Mouse (Mus musculus) neural tube, embryonic 12.5 days (tissue): ENCODE data around the gene Syngr2. TPM values are rescaled to one million over a fixed set of nuclear protein-coding genes. Genes with fewer than 3 reads are reported as not detected.
A peak's percentile ranks its signal among the peaks of the same experiment; 100 is the strongest.
"Not testable (repeated sequence)": the region's sequence is repeated elsewhere in the genome, so short reads cannot be mapped to it uniquely, and the experiment has no call there.

Experiments
- ATAC-seq: fragments of 200-750 bp; cut with Nextera tagmentation; 2 replicates; pipeline ENCODE4 v1.8.0; 2017; ENCODE audit warnings: low read depth, mild to moderate bottlenecking, moderate TSS enrichment, moderate library complexity; ENCODE audit not compliant: low FRiP score
- H3K27ac ChIP-seq: fragments of 300-500 bp; sonication (generic); 2 replicates; pipeline ENCODE4 v1.5.1; 2016
- H3K27me3 ChIP-seq: fragments of 300-500 bp; sonication (generic); replicated peaks from 2 replicates; pipeline ENCODE4 v1.6.1; 2016; ENCODE audit warnings: mild to moderate bottlenecking
- H3K36me3 ChIP-seq: fragments of 300-500 bp; sonication (generic); 2 replicates; pipeline ENCODE4 v1.6.1; 2016; ENCODE audit warnings: mild to moderate bottlenecking
- H3K4me1 ChIP-seq: fragments of 300-500 bp; sonication (generic); 2 replicates; pipeline ENCODE4 v1.6.1; 2016
- H3K4me2 ChIP-seq: fragments of 300-500 bp; sonication (generic); replicated peaks from 2 replicates; pipeline ENCODE4 v1.6.1; 2016; ENCODE audit warnings: mild to moderate bottlenecking
- H3K4me3 ChIP-seq: fragments of 300-500 bp; sonication (generic); 2 replicates; pipeline ENCODE4 v1.5.1; 2016
- H3K9ac ChIP-seq: fragments of 300-500 bp; sonication (generic); 2 replicates; pipeline ENCODE4 v1.6.1; 2016; ENCODE audit warnings: mild to moderate bottlenecking
- H3K9me3 ChIP-seq: fragments of 300-500 bp; sonication (generic); 2 replicates; pipeline ENCODE4 v1.6.1; 2016; ENCODE audit warnings: mild to moderate bottlenecking
- WGBS: fragments of 180-500 bp; shearing (Covaris S2); methylation state at CpG from one replicate; pipeline ENCODE4 v1.1.7; 2016; 5-methylcytosine and 5-hydroxymethylcytosine counted together
- polyA plus RNA-seq: library from polyadenylated mRNA; unstranded; fragments of >200 nt; fragmentation: Nextera tagmentation; extraction: Ambion mirVana; gene quantifications from 2 replicates; pipeline ENCODE4 v1.2.1, GENCODE M21; 2016

Gene Syngr2
- polyA plus RNA-seq, 1 experiment from 2014 or later = 19.4 TPM

DNA sequence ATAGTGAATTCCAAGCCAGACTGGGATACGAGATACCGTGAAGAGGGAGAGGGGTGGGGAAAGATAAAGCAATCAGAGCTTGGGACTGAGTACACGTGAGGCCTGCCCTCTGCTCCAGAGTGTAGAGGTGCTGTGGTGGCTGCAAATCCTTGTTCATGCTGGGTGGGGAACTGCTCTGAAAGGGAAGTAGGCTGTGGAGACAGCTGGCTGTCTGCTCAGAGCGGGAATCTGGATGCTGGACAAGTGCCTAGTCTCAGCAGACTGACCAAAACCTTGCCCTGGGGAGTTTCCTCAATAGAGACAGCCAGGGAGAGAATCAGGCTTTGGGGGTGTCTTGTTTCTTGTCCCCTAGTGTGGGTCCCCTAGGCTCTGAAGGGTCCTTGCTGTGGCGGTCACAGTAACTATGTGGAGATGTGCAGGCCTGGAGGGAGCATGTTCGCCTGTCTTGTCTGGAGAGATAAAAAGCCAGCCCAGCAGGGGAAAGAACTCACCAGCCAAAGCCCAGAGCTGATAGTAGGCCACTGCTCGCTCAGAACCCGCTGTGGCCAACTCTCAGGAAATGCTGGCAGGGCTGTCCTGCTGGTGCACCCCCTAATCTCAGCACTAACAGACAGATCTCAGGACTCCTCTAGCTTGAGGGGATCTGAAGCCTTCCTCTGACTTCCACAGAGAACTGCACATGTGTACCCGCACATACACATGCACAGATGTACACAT, 19.6 kb downstream of the Syngr2 start:
- no peaks in the 10 kb centered on the region for H3K27me3 ChIP-seq

DNA sequence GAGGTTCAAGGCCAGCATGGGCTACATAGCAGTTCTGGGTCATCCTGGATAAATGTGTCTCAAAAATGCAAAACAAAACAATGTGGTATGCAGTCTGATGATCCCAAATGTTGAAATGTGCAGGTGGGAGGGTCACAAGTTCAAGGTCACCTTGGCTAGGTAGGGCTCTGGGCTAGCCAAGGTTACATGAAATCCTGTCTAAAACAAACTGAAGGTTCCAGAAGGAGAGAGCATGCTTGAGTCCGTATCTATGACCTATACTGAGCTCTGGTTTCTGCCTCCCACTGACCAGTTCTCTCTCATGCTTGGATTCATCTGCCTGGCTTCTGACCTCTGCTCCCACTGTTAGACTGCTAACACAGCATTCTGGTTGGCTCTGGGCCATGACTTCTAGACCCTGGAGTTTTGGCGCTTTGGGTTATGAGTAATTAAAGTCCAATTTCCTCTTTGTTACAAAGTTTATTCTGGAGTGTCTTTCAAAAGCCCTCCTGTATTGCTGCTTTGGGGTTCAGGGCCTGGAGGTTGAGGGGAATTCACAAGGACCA, 20.3 kb downstream of the Syngr2 start:
- whole genome bisulfite sequencing = 81% methylated on average over 2 of the region's 2 CpGs
- Histone ChIP-seq H3K27ac (no peak overlapping the region), H3K36me3 (no peaks in the 10 kb centered on the region), H3K9me3 (no peaks in the 10 kb centered on the region), H3K4me2 (no peak overlapping the region), H3K27me3 (no peaks in the 10 kb centered on the region), H3K9ac (no peak overlapping the region), H3K4me3 (no peak overlapping the region), H3K4me1 (peaks cover 36% of the 10 kb centered on the region)
- ATAC-seq = no peak

More for the DNA sequence above, 19.6 kb downstream of the Syngr2 start:
- H3K4me1 ChIP-seq = peaks cover 41% of the 10 kb centered on the region
- H3K9ac ChIP-seq = no peak overlapping the region
- no peak overlapping the region for H3K4me3 ChIP-seq
- no peak overlapping the region for H3K27ac ChIP-seq
- no peaks in the 10 kb centered on the region for H3K9me3 ChIP-seq
- H3K36me3 ChIP-seq = no peaks in the 10 kb centered on the region
- no peak for ATAC-seq
- WGBS = 67% methylated on average over 9 of the region's 9 CpGs
- H3K4me2 ChIP-seq = no peak overlapping the region

DNA sequence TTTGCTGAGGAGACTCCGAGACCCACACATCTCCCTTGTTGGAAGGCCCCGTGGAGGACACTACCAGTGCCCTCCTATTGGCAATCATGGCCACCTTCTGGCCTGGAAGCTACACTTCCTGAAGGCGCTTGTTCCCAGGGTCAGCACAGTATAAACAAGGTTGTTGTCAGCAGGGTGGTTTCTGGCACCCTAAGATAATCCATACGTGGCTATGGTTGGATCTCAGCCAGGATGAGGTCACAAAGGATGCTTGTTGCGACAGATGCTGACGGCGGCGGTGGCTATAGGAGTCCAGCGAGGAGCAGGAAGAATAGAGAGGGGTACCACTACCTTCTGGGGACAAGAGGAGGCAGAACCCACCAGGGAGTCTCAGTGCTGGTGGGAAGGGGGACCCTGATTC, 20.9 kb downstream of the Syngr2 start:
- no peak overlapping the region for H3K27ac ChIP-seq
- H3K4me2 ChIP-seq = no peak overlapping the region
- no peak for ATAC-seq
- H3K36me3 ChIP-seq = no peaks in the 10 kb centered on the region
- no peak overlapping the region for H3K4me3 ChIP-seq
- no peaks in the 10 kb centered on the region for H3K27me3 ChIP-seq
- no peaks in the 10 kb centered on the region for H3K9me3 ChIP-seq
- no peak overlapping the region for H3K9ac ChIP-seq
- H3K4me1 ChIP-seq = peaks cover 32% of the 10 kb centered on the region
- WGBS = 87% methylated on average over 9 of the region's 9 CpGs

DNA sequence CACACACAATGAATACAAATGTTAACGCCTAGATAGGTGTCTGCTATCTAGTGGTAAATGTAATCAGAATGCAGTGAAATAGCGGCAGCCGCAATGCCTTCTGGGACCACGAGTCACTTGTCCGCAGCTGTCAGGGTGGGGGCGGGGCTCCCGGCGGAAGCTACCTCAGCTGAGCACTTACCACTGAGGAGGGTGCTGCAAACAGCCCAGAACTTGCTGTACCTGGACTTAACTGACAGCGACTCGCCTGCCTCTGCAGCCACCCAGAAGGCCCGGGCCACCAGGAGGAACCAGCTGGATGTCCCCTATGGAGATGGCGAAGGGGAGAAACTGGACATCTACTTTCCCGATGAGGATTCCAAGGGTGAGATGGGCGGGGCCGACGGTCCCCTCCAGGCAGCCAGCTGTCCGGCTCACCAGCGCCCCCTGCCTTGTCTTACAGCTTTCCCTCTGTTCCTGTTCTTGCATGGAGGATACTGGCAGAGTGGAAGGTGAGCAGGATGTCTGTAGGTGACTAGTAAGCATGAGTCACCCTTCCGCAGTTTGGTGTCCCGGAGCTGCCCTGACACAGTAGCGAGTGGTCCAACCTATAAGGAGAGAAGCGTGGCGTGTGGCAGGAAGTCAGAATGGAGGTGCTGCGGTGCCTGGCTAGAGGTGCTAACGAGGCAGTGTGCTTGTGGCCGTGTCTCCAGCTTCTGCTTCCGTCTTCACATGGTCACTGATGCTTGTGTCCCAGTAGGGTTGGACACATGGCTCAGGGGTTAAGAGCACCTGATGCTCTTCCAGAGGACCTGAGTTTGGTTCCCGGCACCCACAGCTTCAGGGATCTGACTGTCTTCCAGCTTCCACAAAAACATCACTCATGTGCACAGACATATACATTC, 22.9 kb downstream of the Syngr2 start:
- ATAC-seq = peak; percentile 64
- 19% methylated on average over 28 of the region's 28 CpGs for WGBS
- Histone ChIP-seq H3K9me3 (no peaks in the 10 kb centered on the region), H3K4me1 (peaks cover 15% of the 10 kb centered on the region; the same call in 1 of the 2 replicates), H3K9ac (0 out of 2 replicates have a peak overlapping the region, but pooled peaks have one; percentile 26), H3K27me3 (no peaks in the 10 kb centered on the region), H3K36me3 (no peaks in the 10 kb centered on the region), H3K4me3 (peak overlapping the region; percentile 36), H3K4me2 (peak overlapping the region; percentile 61), H3K27ac (no peak overlapping the region; the same call in 1 of the 2 replicates)

DNA sequence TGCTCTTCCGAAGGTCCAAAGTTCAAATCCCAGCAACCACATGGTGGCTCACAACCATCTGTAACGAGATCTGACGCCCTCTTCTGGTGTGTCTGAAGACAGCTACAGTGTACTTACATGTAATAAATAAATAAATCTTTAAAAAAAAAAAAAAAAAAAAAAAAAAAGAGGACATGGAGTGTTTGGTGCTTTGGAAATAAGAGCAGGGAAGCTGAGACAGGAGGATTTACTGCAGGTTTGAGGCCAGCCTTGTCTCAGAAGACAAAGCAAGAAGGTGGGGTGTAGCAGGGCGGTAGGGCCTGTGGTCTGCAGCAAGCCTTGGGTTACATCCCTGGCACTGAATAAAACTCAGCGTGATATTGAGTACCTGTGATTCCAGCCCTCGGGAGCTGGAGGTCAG, 24.0 kb downstream of the Syngr2 start:
- not testable (repeated sequence) for H3K4me1 ChIP-seq, ATAC-seq, H3K27me3 ChIP-seq, H3K9ac ChIP-seq, H3K36me3 ChIP-seq, H3K9me3 ChIP-seq, H3K4me3 ChIP-seq, H3K4me2 ChIP-seq, H3K27ac ChIP-seq
- 81% methylated on average over 6 of the region's 6 CpGs for WGBS

DNA sequence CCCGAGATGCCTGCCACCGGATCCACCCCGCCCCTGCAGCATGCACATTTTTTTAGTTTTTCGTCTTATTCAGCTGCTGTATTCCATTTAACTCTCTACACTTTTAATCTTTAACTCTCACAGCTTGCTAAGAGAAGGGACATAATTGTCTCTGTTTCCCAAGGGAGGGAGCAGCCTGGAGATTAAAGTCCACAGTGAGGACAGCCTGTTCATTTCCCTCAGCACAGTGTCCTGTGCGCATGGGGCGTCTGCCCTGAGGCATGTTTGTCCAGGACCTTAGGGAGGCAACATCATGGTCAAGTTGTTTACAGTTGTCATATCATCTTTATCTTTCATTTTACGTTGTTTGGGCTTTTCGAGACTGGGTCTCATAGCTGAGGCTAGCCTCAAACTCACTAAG, 24.6 kb downstream of the Syngr2 start:
- Histone ChIP-seq H3K9me3 (no peaks in the 10 kb centered on the region), H3K4me3 (no peak overlapping the region), H3K36me3 (no peaks in the 10 kb centered on the region), H3K4me1 (0 out of 2 replicates have a peak, but pooled peaks cover 7% of the 10 kb centered on the region), H3K9ac (no peak overlapping the region), H3K4me2 (no peak overlapping the region), H3K27me3 (no peaks in the 10 kb centered on the region), H3K27ac (no peak overlapping the region)
- ATAC-seq = no peak
- 95% methylated on average over 8 of the region's 8 CpGs for WGBS

DNA sequence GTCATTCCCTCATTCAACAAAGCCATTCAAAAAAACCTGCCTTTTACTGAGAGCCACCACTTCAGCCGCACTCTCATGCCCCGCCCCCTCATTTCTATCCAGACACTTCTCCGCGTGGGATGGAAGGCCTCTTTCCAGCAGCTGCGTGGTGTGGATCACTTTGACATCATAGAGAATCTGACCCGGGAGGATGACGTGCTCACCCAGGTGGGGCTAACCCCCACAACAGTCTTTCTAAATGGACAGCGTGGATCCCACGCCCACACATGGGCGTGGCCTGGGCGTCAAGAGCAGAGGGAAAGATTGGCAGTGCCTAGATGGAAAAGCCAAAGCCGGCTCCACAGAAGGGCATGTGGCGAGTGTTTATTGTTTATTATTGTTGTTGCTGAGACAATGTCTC, 26.8 kb downstream of the Syngr2 start:
- H3K27ac ChIP-seq = no peak overlapping the region
- H3K4me3 ChIP-seq = no peak overlapping the region
- H3K36me3 ChIP-seq = no peaks in the 10 kb centered on the region
- peak overlapping the region; percentile 36 for H3K4me2 ChIP-seq
- no peaks in the 10 kb centered on the region for H3K9me3 ChIP-seq
- 26% methylated on average over 13 of the region's 13 CpGs for WGBS
- 0 out of 2 replicates have a peak, but pooled peaks cover 7% of the 10 kb centered on the region for H3K4me1 ChIP-seq
- ATAC-seq = no peak
- no peak overlapping the region for H3K9ac ChIP-seq
- H3K27me3 ChIP-seq = no peaks in the 10 kb centered on the region

DNA sequence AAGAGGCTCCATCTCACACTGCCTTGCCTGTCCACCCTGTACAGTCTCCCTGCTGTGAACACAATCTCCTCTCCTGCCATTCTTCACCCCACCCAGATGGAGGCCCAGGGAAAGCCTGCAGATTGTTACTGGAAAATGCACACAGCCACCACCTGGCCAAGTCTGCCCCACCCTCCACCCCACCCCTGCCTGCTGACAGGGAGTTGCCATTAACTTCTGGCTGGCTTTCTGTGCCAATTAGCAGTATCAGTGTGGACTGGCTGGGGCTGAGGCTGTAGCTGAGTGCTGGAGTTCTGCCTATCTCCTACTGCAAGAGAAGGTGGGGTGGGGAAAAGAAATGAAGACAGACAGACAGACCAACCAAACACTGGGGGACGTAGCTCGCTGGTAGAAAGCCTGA, 29.1 kb downstream of the Syngr2 start:
- Histone ChIP-seq H3K4me2 (no peak overlapping the region), H3K27me3 (no peaks in the 10 kb centered on the region), H3K9ac (no peak overlapping the region), H3K4me3 (no peak overlapping the region), H3K4me1 (no peaks in the 10 kb centered on the region), H3K9me3 (no peaks in the 10 kb centered on the region), H3K36me3 (no peaks in the 10 kb centered on the region), H3K27ac (no peak overlapping the region)
- ATAC-seq = no peak
- WGBS = 78% methylated on average over 2 of the region's 2 CpGs

DNA sequence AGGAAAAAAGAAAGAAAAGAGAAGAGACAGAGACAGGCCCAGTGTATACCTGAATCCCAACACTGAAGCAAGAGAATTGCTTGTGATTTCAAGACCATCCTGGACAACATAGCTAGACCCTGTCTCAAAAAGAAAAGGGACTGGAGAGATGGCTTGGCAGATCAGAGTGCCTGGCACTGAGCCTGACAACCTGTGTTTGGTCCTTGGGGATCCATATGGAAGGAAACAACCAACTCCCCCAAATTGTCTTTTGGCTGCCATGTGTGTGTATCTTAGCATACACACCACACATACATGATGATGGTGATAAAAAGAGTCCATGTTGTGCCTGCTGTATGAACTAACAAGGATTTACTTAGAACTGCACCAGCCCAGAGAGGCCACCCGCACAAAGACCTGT, 29.6 kb downstream of the Syngr2 start:
- ATAC-seq = no peak
- Histone ChIP-seq H3K4me1 (no peaks in the 10 kb centered on the region), H3K9ac (no peak overlapping the region), H3K9me3 (no peaks in the 10 kb centered on the region), H3K27ac (no peak overlapping the region), H3K36me3 (no peaks in the 10 kb centered on the region), H3K27me3 (no peaks in the 10 kb centered on the region), H3K4me3 (no peak overlapping the region), H3K4me2 (no peak overlapping the region)
- 93% methylated on average over 1 of the region's 1 CpGs for whole genome bisulfite sequencing

DNA sequence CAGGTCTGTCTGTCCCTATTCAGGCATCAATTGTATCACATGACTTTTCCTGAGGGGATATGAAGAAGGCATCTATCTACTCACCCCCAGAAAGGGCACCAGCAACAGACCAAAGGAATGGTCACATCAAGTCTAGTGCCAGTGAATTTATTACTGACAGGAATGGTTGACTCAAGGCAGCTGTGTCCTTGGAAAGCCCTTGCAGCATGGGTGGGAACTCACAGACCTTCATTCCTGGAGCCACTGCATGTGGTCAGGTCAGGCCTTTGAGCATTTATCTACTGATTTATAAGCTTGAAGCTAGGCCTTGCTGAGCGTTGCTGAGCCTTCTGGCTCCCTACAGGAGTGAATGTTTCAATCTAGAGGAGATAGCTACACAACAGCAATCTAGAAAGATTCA, 31.4 kb downstream of the Syngr2 start:
- Histone ChIP-seq H3K9me3 (no peaks in the 10 kb centered on the region), H3K27ac (no peak overlapping the region), H3K9ac (no peak overlapping the region), H3K4me3 (no peak overlapping the region), H3K36me3 (no peaks in the 10 kb centered on the region), H3K4me1 (no peaks in the 10 kb centered on the region), H3K4me2 (no peak overlapping the region), H3K27me3 (no peaks in the 10 kb centered on the region)
- 44% methylated on average over 1 of the region's 1 CpGs for WGBS
- no peak for ATAC-seq

DNA sequence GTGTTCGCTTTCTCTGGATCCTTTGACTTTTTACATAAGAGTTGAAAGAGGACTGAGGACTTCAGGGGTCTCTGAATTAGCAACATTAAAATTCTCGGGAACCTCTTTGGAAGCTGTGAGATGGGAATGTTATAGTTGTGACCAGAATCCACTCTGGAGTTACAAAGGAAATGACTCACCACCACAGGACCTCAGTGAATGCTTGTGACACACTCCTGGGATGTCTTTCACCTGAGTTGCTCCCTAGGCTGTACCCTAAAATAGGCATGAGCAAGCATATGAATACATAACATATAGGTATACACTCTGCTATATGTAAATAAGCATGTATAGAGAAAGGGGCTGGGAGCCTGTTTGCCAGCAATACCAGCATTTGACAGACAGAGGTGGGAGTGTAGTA, 34.0 kb downstream of the Syngr2 start:
- no peak overlapping the region for H3K4me3 ChIP-seq
- H3K9ac ChIP-seq = no peak overlapping the region
- no peaks in the 10 kb centered on the region for H3K9me3 ChIP-seq
- 87% methylated on average over 2 of the region's 2 CpGs for WGBS
- no peaks in the 10 kb centered on the region for H3K36me3 ChIP-seq
- no peak overlapping the region for H3K27ac ChIP-seq
- H3K27me3 ChIP-seq = no peaks in the 10 kb centered on the region
- peaks cover 10% of the 10 kb centered on the region for H3K4me1 ChIP-seq
- no peak for ATAC-seq
- H3K4me2 ChIP-seq = no peak overlapping the region

DNA sequence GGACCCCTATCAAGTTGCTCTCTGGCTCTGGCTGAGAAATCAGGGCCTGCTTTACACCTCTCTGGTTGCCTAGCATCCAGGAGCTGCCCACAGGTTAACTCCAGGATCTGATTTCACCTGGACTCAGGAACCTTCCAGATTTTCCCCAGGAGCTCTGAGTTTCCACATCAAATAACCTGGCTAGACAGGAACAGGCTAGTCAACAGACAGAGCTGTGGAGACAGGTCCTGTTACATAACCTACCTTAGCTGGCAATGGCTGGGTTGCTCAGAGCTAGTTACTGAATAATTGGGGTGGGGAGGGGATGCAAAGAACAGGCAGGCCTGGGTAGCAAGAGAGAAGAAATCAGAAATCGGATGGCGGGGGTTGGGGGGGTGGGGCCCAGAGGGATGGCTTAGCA, 35.5 kb downstream of the Syngr2 start:
- no peak for ATAC-seq
- Histone ChIP-seq H3K9ac (no peak overlapping the region), H3K4me1 (peaks cover 19% of the 10 kb centered on the region), H3K4me3 (no peak overlapping the region), H3K27ac (no peak overlapping the region), H3K27me3 (no peaks in the 10 kb centered on the region), H3K36me3 (no peaks in the 10 kb centered on the region), H3K9me3 (no peaks in the 10 kb centered on the region), H3K4me2 (no peak overlapping the region)
- 77% methylated on average over 2 of the region's 2 CpGs for WGBS
